Mouse (Mus musculus) testis, adult 2 months (tissue): ENCODE measurements at regions not wholly inside any gene's neighbourhood (a gene's known extent, or its start where the extent isn't known, plus 50 kb on each side); places are given as distances from the start of the nearest gene placed in this dataset.

Source experiments
- H3K27ac ChIP-seq: fragments of 200-500 bp; 2 replicates; pipeline ENCODE4 v1.5.1; 2012; ENCODE audit warnings: low read depth, low read length; ENCODE audit not compliant: control insufficient read depth, insufficient read depth
- H3K27me3 ChIP-seq: fragments of 200-500 bp; 2 replicates; pipeline ENCODE4 v1.6.1; 2012; ENCODE audit warnings: mild to moderate bottlenecking, low read length, moderate library complexity; ENCODE audit not compliant: control insufficient read depth, insufficient read depth
- H3K36me3 ChIP-seq: fragments of 200-500 bp; 2 replicates; pipeline ENCODE4 v1.6.1; 2012; ENCODE audit warnings: mild to moderate bottlenecking, low read length; ENCODE audit not compliant: control insufficient read depth, insufficient read depth
- H3K4me1 ChIP-seq: fragments of 200-500 bp; 2 replicates; pipeline ENCODE4 v1.6.1; 2012; ENCODE audit warnings: low read length; ENCODE audit not compliant: control insufficient read depth, insufficient read depth
- H3K4me3 ChIP-seq: fragments of 200-500 bp; 2 replicates; pipeline ENCODE4 v1.5.1; 2012; ENCODE audit warnings: low read depth, mild to moderate bottlenecking, low read length, moderate library complexity, mixed read lengths; ENCODE audit not compliant: control insufficient read depth
- CTCF ChIP-seq: fragments of 200-500 bp; IDR thresholded peaks from 2 replicates; pipeline ENCODE4 v1.5.1; 2012; ENCODE audit warnings: low read depth, mild to moderate bottlenecking, inconsistent platforms, low read length, moderate library complexity; ENCODE audit not compliant: control insufficient read depth, insufficient read depth, insufficient replicate concordance
- POLR2A ChIP-seq: fragments of 200-500 bp; IDR thresholded peaks from 2 replicates; pipeline ENCODE4 v1.6.1; 2012; ENCODE audit warnings: low read depth, mild to moderate bottlenecking, inconsistent platforms, low read length, moderate library complexity; ENCODE audit not compliant: control insufficient read depth

GRCm38 (mm10) chr9:63087195-63087594, 61.6 kb downstream of the Skor1 start:
- Histone ChIP-seq H3K27me3 (no peaks in the 10 kb centered on the region), H3K27ac (no peak overlapping the region), H3K4me1 (peaks cover 9% of the 10 kb centered on the region), H3K36me3 (no peaks in the 10 kb centered on the region), H3K4me3 (no peak overlapping the region)
- TF ChIP-seq POLR2A (no peak), CTCF (no peak)

- Histone ChIP-seq H3K27me3 (no peaks in the 10 kb centered on the region), H3K4me3 (no peak overlapping the region), H3K27ac (peak overlapping the region; percentile 74), H3K36me3 (no peaks in the 10 kb centered on the region), H3K4me1 (peaks cover 6% of the 10 kb centered on the region)
- TF ChIP-seq POLR2A (no peak), CTCF (no peak)
These were observed 62.1 kb downstream of the Skor1 start for GRCm38 (mm10) chr9:63086671-63087070.

GRCm38 (mm10) chr9:63082830-63083229, 65.9 kb downstream of the Skor1 start:
- no peak overlapping the region for H3K27ac ChIP-seq
- TF ChIP-seq POLR2A (no peak), CTCF (no peak)
- no peaks in the 10 kb centered on the region for H3K27me3 ChIP-seq
- no peaks in the 10 kb centered on the region for H3K36me3 ChIP-seq
- H3K4me3 ChIP-seq: no peak overlapping the region
- H3K4me1 ChIP-seq: no peaks in the 10 kb centered on the region

- Histone ChIP-seq H3K27ac (no peak overlapping the region), H3K4me1 (no peaks in the 10 kb centered on the region), H3K4me3 (no peak overlapping the region), H3K27me3 (no peaks in the 10 kb centered on the region), H3K36me3 (no peaks in the 10 kb centered on the region)
- TF ChIP-seq POLR2A (no peak), CTCF (no peak)
These were observed 66.5 kb downstream of the Skor1 start for GRCm38 (mm10) chr9:63082311-63082710.

- no peaks in the 10 kb centered on the region for H3K27me3 ChIP-seq
These were observed 68.4 kb downstream of the Skor1 start for GRCm38 (mm10) chr9:63080406-63080805.

GRCm38 (mm10) chr9:63075252-63075651, 73.5 kb downstream of the Skor1 start:
- H3K36me3 ChIP-seq: no peaks in the 10 kb centered on the region
- no peak overlapping the region for H3K4me3 ChIP-seq
- H3K27ac ChIP-seq: no peak overlapping the region
- no peaks in the 10 kb centered on the region for H3K4me1 ChIP-seq
- no peak for TF ChIP-seq CTCF
- no peak for TF ChIP-seq POLR2A
- H3K27me3 ChIP-seq: no peaks in the 10 kb centered on the region

More at GRCm38 (mm10) chr9:63080406-63080805, 68.4 kb downstream of the Skor1 start:
- Histone ChIP-seq H3K4me3 (no peak overlapping the region), H3K27ac (no peak overlapping the region), H3K36me3 (no peaks in the 10 kb centered on the region), H3K4me1 (no peaks in the 10 kb centered on the region)
- TF ChIP-seq POLR2A (no peak), CTCF (no peak)

- no peaks in the 10 kb centered on the region for H3K4me1 ChIP-seq
- TF ChIP-seq CTCF (no peak), POLR2A (no peak)
- no peak overlapping the region; the same call in 1 of the 2 replicates for H3K27ac ChIP-seq
- no peaks in the 10 kb centered on the region for H3K27me3 ChIP-seq
- no peak overlapping the region for H3K4me3 ChIP-seq
- no peaks in the 10 kb centered on the region for H3K36me3 ChIP-seq
These were observed 74.0 kb downstream of the Skor1 start for GRCm38 (mm10) chr9:63074803-63075202.

- TF ChIP-seq CTCF: no peak
- no peak for TF ChIP-seq POLR2A
- Histone ChIP-seq H3K27ac (peak overlapping the region; percentile 11; the same call in 1 of the 2 replicates), H3K36me3 (no peaks in the 10 kb centered on the region), H3K4me1 (no peaks in the 10 kb centered on the region), H3K4me3 (no peak overlapping the region), H3K27me3 (no peaks in the 10 kb centered on the region)
These were observed 74.6 kb downstream of the Skor1 start for GRCm38 (mm10) chr9:63074023-63074750.
